Mouse (Mus musculus): ENCODE data around the gene Rmdn2.

- TF ChIP-seq CTCF (conservative IDR thresholded peaks at IDR 0.05; ENCODE audit: insufficient read depth, insufficient read length, low read depth, low read length) (no peak), POLR2A (IDR thresholded peaks at IDR 0.05; ENCODE audit: low read depth, low read length) (no peak)
These were observed 100.9 kb downstream of the Rmdn2 start for GRCm38 (mm10) chr17:79712536-79712935.
